Mouse (Mus musculus) lung, embryonic 16.5 days (tissue): ENCODE data around the gene Iqcf1. TPM values are rescaled to one million over a fixed set of nuclear protein-coding genes. Genes with fewer than 3 reads are reported as not detected.

Experiments
- ATAC-seq: fragments of 200-750 bp; cut with Nextera tagmentation; 2 replicates; pipeline ENCODE4 v1.8.0; 2017; ENCODE audit warnings: low read depth, mild to moderate bottlenecking, moderate library complexity
- H3K27ac ChIP-seq: fragments of 300-500 bp; sonication (generic); 2 replicates; pipeline ENCODE4 v1.5.1; 2014; ENCODE audit warnings: mild to moderate bottlenecking, control low read depth, low read length
- H3K27me3 ChIP-seq: fragments of 300-500 bp; sonication (generic); 2 replicates; pipeline ENCODE4 v1.6.1; 2014; ENCODE audit warnings: low read depth, low read length, mixed read lengths; ENCODE audit not compliant: control insufficient read depth, insufficient read depth
- H3K36me3 ChIP-seq: fragments of 300-500 bp; sonication (generic); 2 replicates; pipeline ENCODE4 v1.6.1; 2014; ENCODE audit warnings: low read length; ENCODE audit not compliant: control insufficient read depth, insufficient read depth
- H3K4me1 ChIP-seq: fragments of 300-500 bp; sonication (generic); replicated peaks from 2 replicates; pipeline ENCODE4 v1.6.1; 2014; ENCODE audit warnings: low read length, mixed read lengths; ENCODE audit not compliant: control insufficient read depth, insufficient read depth
- H3K4me2 ChIP-seq: fragments of 300-500 bp; sonication (generic); 2 replicates; pipeline ENCODE4 v1.6.1; 2014; ENCODE audit warnings: low read depth, low read length, control low read depth
- H3K4me3 ChIP-seq: fragments of 300-500 bp; sonication (generic); 2 replicates; pipeline ENCODE4 v1.5.1; 2014; ENCODE audit warnings: mild to moderate bottlenecking, low read length, control low read depth
- H3K9ac ChIP-seq: fragments of 300-500 bp; sonication (generic); 2 replicates; pipeline ENCODE4 v1.6.1; 2014; ENCODE audit warnings: low read length, control low read depth
- H3K9me3 ChIP-seq: fragments of 300-500 bp; sonication (generic); 2 replicates; pipeline ENCODE4 v1.6.1; 2016; ENCODE audit warnings: low read length; ENCODE audit not compliant: control insufficient read depth
- WGBS: fragments of 180-500 bp; shearing (Covaris S2); extraction: QIAGEN DNeasy Blood & Tissue Kit; methylation state at CpG from one replicate; pipeline ENCODE4 v1.1.7; 2014; 5-methylcytosine and 5-hydroxymethylcytosine counted together
- polyA plus RNA-seq: library from polyadenylated mRNA; unstranded; fragments of >200 nt; fragmentation: Nextera tagmentation; extraction: Ambion mirVana; gene quantifications from 2 replicates; pipeline ENCODE4 v1.2.1, GENCODE M21; 2015

Gene Iqcf1
- polyA plus RNA-seq, 1 experiment from 2014 or later = not detected

- ATAC-seq = no peak
- Histone ChIP-seq H3K9ac (no peak overlapping the region), H3K4me1 (peaks cover 9% of the 10 kb centered on the region), H3K4me3 (no peak overlapping the region), H3K36me3 (peaks cover 9% of the 10 kb centered on the region), H3K27me3 (no peaks in the 10 kb centered on the region), H3K4me2 (no peak overlapping the region), H3K27ac (no peak overlapping the region), H3K9me3 (no peaks in the 10 kb centered on the region)
- WGBS = 94% methylated on average over 12 of the region's 12 CpGs
Measured at GRCm38 (mm10) chr9:106462430-106462800, 37.4 kb upstream of the Iqcf1 start.

GRCm38 (mm10) chr9:106463122-106464063 is 36.4 kb upstream of the Iqcf1 start:
- Histone ChIP-seq H3K4me1 (peaks cover 9% of the 10 kb centered on the region), H3K27ac (no peak overlapping the region), H3K27me3 (no peaks in the 10 kb centered on the region), H3K9me3 (no peaks in the 10 kb centered on the region), H3K9ac (no peak overlapping the region), H3K4me3 (no peak overlapping the region), H3K36me3 (peaks cover 9% of the 10 kb centered on the region), H3K4me2 (no peak overlapping the region)
- WGBS = 78% methylated on average over 21 of the region's 21 CpGs
- no peak for ATAC-seq

- H3K9me3 ChIP-seq = no peaks in the 10 kb centered on the region
- peak; percentile 80 for ATAC-seq
- peak overlapping the region; percentile 100 for H3K4me2 ChIP-seq
- H3K4me3 ChIP-seq = peak overlapping the region; percentile 58
- WGBS = 3% methylated on average over 93 of the region's 99 CpGs
- H3K27me3 ChIP-seq = no peaks in the 10 kb centered on the region
- H3K4me1 ChIP-seq = peaks cover 9% of the 10 kb centered on the region
- peak overlapping the region; percentile 69 for H3K9ac ChIP-seq
- no peak overlapping the region for H3K27ac ChIP-seq
- peaks cover 9% of the 10 kb centered on the region for H3K36me3 ChIP-seq
Measured at GRCm38 (mm10) chr9:106464751-106465541, 34.8 kb upstream of the Iqcf1 start.

DNA sequence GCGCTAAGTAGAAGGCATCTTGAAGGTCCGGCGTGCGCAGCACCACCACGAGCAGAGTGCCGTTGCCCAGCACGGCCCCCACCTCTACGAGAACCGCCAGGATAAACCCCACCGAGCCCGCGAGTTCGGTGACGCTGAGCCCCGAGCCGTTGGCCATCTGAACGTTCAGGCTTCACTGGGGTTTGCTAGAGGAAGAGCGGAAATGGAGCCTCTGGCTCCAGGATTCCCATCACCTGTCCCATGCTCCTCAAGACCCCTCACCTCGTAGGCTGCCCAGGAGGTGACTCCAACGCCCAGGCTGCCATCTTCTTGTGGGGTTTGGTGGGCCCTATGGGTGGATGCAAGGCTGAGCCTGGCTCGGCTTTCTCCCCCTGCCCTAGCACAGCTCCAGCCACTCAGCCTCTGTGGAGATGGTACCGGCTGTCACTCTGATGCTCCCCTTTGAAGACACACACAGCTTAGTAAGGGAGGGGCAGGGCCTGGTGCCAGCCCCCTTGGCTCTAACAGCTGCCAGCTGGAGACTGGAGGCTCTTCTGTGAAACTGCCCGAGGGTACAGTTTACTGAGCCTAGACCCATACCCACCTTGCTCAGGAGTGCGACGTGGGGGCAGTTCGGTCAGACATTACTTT is 34.1 kb upstream of the Iqcf1 start, which contains the start of gene Gpr62:
Gene Gpr62, minus strand, starts transcription at position 368 of the 630 bp plus-strand sequence.
- Histone ChIP-seq H3K4me3 (peak within 1 kb of the TSS; percentile 58), H3K27ac (no peak within 1 kb of the TSS), H3K27me3 (no peaks in the 10 kb centered on the region), H3K9ac (peak within 1 kb of the TSS; percentile 69), H3K4me1 (peaks cover 9% of the 10 kb centered on the region), H3K9me3 (no peaks in the 10 kb centered on the region), H3K4me2 (peak within 1 kb of the TSS; percentile 100), H3K36me3 (peaks cover 9% of the 10 kb centered on the region)
- 38% methylated on average over 26 of the region's 26 CpGs for WGBS
- ATAC-seq = no peak

GRCm38 (mm10) chr9:106466721-106467120 is 33.0 kb upstream of the Iqcf1 start:
- no peak overlapping the region for H3K27ac ChIP-seq
- no peak for ATAC-seq
- 77% methylated on average over 6 of the region's 6 CpGs for WGBS
- H3K4me1 ChIP-seq = peaks cover 12% of the 10 kb centered on the region
- no peaks in the 10 kb centered on the region for H3K27me3 ChIP-seq
- H3K9me3 ChIP-seq = no peaks in the 10 kb centered on the region
- H3K36me3 ChIP-seq = peaks cover 9% of the 10 kb centered on the region
- no peak overlapping the region for H3K4me3 ChIP-seq
- H3K4me2 ChIP-seq = no peak overlapping the region
- no peak overlapping the region for H3K9ac ChIP-seq

DNA sequence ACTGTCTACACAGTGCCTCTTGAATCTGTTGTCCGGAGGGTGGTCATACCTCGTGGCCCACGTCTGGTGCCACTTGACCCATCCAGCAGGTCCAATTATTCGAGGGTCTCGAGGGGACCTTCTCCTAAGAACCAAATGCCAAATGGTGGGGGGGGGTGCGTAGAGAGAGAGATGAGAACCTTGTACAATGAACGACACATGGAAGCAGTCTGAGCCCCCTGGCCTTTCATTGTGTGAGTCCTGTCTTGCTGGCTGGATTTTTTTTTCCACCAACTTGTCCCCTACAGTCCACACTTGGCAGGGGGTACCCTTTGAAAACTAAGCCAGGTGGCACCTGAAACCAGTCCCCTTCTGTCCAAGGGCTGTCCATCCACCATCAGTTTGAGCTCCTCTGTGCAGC is 32.0 kb upstream of the Iqcf1 start:
- 84% methylated on average over 7 of the region's 7 CpGs for WGBS
- H3K4me3 ChIP-seq = no peak overlapping the region
- H3K36me3 ChIP-seq = peaks cover 3% of the 10 kb centered on the region; the same call in 1 of the 2 replicates
- no peak overlapping the region for H3K9ac ChIP-seq
- peaks cover 15% of the 10 kb centered on the region for H3K4me1 ChIP-seq
- no peak overlapping the region for H3K27ac ChIP-seq
- H3K9me3 ChIP-seq = no peaks in the 10 kb centered on the region
- H3K27me3 ChIP-seq = no peaks in the 10 kb centered on the region
- H3K4me2 ChIP-seq = no peak overlapping the region
- ATAC-seq = no peak

DNA sequence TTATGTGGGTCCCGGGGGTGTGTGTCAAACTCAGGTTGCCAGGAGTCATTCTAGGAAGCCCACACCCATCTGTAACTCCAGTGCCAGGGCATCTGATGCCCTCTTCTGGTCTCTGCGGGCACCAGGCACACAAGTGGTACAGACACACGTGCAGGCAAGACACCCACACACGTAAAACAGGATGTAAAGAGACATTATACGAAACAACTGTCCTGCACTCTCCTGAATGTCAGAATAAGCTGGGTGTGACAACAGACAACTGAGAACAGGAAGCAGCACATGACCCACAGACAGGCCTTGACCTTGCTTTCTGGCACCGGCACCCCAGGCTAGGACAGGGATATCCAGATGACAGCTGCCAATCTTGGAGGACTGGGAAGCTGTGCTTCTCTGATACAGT is 30.4 kb upstream of the Iqcf1 start:
- WGBS = 57% methylated on average over 6 of the region's 6 CpGs
- no peaks in the 10 kb centered on the region for H3K27me3 ChIP-seq
- ATAC-seq = no peak
- H3K9ac ChIP-seq = no peak overlapping the region
- H3K4me1 ChIP-seq = peaks cover 20% of the 10 kb centered on the region
- H3K36me3 ChIP-seq = no peaks in the 10 kb centered on the region
- H3K27ac ChIP-seq = no peak overlapping the region
- H3K9me3 ChIP-seq = no peaks in the 10 kb centered on the region
- no peak overlapping the region for H3K4me2 ChIP-seq
- no peak overlapping the region for H3K4me3 ChIP-seq

- Histone ChIP-seq H3K27ac (no peak overlapping the region), H3K27me3 (no peaks in the 10 kb centered on the region), H3K4me2 (no peak overlapping the region), H3K36me3 (no peaks in the 10 kb centered on the region), H3K4me1 (peaks cover 21% of the 10 kb centered on the region), H3K9me3 (no peaks in the 10 kb centered on the region), H3K4me3 (no peak overlapping the region), H3K9ac (no peak overlapping the region)
- ATAC-seq = no peak
- 61% methylated on average over 9 of the region's 9 CpGs for whole genome bisulfite sequencing
Measured at GRCm38 (mm10) chr9:106469776-106470175, 30.0 kb upstream of the Iqcf1 start.
